Mouse (Mus musculus): ENCODE measurements at regions not wholly inside any gene's neighbourhood (a gene's known extent, or its start where the extent isn't known, plus 50 kb on each side); places are given as distances from the start of the nearest gene placed in this dataset.

DNA sequence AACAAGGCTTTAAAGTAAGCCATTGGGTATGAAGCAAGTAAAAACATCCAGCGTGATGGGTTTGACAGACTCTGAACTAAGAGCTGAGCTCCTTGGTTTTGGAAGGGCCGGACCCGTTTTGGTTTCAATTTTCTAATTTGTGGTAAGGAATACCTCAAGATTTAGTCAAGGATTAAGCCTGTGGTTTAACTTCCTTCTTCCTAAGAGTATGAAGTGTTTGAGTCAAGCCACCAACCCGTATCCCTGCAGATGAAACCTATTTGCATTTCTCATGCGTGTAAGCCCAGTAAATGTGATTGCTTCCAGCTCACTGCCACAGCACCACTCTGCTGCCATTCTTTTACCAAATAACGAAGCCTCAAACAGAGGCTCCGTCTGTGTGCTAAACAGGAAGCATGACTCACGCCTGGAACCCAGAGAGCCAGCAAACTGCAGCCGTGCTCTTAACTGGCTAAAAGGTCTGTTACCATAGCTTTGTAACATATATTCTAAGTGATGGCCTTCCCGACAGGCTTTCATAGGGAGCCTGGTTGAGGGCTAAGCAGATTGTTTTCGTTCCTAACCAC, 149.7 kb downstream of the Etv1 start:
- Histone ChIP-seq H3K4me3 (ENCODE audit: control insufficient read depth, low read depth, low read length) (no peak overlapping the region), H3K27ac (ENCODE audit: control insufficient read depth, insufficient read depth, low read depth, low read length) (no peak overlapping the region)
- TF ChIP-seq POLR2A (IDR thresholded peaks at IDR 0.05; ENCODE audit: control insufficient read depth, low read depth, low read length) (no peak), CTCF (IDR thresholded peaks at IDR 0.05; ENCODE audit: control insufficient read depth, insufficient read depth, insufficient replicate concordance, low read depth, low read length) (no peak)

DNA sequence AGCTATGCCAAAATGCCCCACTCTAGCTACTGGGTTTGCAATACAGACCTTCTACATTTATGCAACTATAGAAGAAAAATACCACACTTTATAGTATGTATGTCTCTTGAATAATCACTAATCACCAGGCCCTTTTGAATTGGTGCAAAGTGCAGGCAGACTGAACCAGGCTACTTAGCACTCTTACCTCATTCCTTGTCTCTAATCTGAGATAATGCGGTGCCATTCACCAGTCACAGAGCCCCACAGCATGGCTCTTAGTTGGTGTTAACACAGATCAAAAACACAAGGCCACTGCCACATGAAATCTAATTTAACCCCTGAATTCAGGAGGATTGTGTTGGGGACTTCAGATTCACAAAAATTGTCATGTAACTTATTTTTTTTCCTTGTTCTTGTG, 150.5 kb downstream of the Etv1 start:
- H3K4me1 ChIP-seq (ENCODE audit: control insufficient read depth, insufficient read depth, low read length), result no peaks in the 10 kb centered on the region
- H3K27me3 ChIP-seq (ENCODE audit: control insufficient read depth, insufficient read depth, low read length), result no peaks in the 10 kb centered on the region
- TF ChIP-seq POLR2A (IDR thresholded peaks at IDR 0.05; ENCODE audit: control insufficient read depth, low read depth, low read length) (no peak), CTCF (IDR thresholded peaks at IDR 0.05; ENCODE audit: control insufficient read depth, insufficient read depth, insufficient replicate concordance, low read depth, low read length) (no peak)
- H3K4me3 ChIP-seq (ENCODE audit: control insufficient read depth, low read depth, low read length), result no peak overlapping the region
- H3K36me3 ChIP-seq (ENCODE audit: control insufficient read depth, insufficient read depth, low read length), result no peaks in the 10 kb centered on the region
- H3K27ac ChIP-seq (ENCODE audit: control insufficient read depth, insufficient read depth, low read depth, low read length), result no peak overlapping the region

More for the DNA sequence above, 149.7 kb downstream of the Etv1 start:
- no peaks in the 10 kb centered on the region for H3K36me3 ChIP-seq (ENCODE audit: control insufficient read depth, insufficient read depth, low read length)
- H3K27me3 ChIP-seq (ENCODE audit: control insufficient read depth, insufficient read depth, low read length), result no peaks in the 10 kb centered on the region
- H3K4me1 ChIP-seq (ENCODE audit: control insufficient read depth, insufficient read depth, low read length), result no peaks in the 10 kb centered on the region

DNA sequence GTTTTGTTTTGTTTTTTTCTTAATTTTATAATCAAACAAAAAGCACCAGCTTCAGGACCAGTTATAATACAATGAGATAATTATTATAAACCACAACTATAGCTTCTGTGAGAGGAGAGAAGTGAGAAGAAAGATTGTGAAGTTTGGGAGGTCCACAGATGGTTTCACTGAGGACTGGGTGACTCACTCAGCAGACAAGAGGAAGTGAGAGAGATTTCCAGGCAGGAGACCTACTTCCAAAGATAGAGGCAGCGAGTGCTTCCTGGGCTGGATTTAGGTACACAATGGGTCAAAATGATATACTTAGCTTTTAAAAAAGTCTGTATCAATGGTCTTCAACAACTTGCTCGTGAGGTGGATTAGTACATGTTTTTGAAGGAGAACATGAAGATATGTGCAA, 152.6 kb downstream of the Etv1 start:
- TF ChIP-seq POLR2A (IDR thresholded peaks at IDR 0.05; ENCODE audit: control insufficient read depth, low read depth, low read length), result no peak
- TF ChIP-seq CTCF (IDR thresholded peaks at IDR 0.05; ENCODE audit: control insufficient read depth, insufficient read depth, insufficient replicate concordance, low read depth, low read length), result no peak
- H3K4me3 ChIP-seq (ENCODE audit: control insufficient read depth, low read depth, low read length), result no peak overlapping the region
- no peaks in the 10 kb centered on the region for H3K4me1 ChIP-seq (ENCODE audit: control insufficient read depth, insufficient read depth, low read length)
- H3K36me3 ChIP-seq (ENCODE audit: control insufficient read depth, insufficient read depth, low read length), result no peaks in the 10 kb centered on the region
- no peak overlapping the region for H3K27ac ChIP-seq (ENCODE audit: control insufficient read depth, insufficient read depth, low read depth, low read length)
- no peaks in the 10 kb centered on the region for H3K27me3 ChIP-seq (ENCODE audit: control insufficient read depth, insufficient read depth, low read length)

DNA sequence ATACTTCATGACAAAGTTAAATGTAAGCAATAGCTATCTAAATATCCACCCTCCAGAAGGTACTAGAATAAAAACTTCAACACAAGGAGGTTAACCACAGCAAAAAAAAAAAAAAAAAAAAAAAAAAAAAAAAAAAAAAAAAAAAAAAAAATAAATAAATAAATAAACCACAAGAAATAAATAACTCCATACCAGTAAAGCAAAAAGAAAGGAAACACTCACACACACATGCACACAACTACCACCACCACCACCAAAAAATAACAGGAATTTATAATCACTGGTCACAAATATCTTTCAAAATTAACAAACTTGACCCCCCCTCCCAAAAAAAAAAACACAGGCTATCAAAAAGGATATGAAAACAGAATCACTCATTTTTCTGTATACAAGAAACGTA, 180.4 kb downstream of the Etv1 start:
- H3K4me3 ChIP-seq (ENCODE audit: control insufficient read depth, low read depth, low read length), result no peak overlapping the region
- H3K27ac ChIP-seq (ENCODE audit: control insufficient read depth, insufficient read depth, low read depth, low read length), result no peak overlapping the region
- no peaks in the 10 kb centered on the region for H3K4me1 ChIP-seq (ENCODE audit: control insufficient read depth, insufficient read depth, low read length)
- TF ChIP-seq POLR2A (IDR thresholded peaks at IDR 0.05; ENCODE audit: control insufficient read depth, low read depth, low read length) (no peak), CTCF (IDR thresholded peaks at IDR 0.05; ENCODE audit: control insufficient read depth, insufficient read depth, insufficient replicate concordance, low read depth, low read length) (no peak)
- H3K36me3 ChIP-seq (ENCODE audit: control insufficient read depth, insufficient read depth, low read length), result no peaks in the 10 kb centered on the region
- H3K27me3 ChIP-seq (ENCODE audit: control insufficient read depth, insufficient read depth, low read length), result no peaks in the 10 kb centered on the region

DNA sequence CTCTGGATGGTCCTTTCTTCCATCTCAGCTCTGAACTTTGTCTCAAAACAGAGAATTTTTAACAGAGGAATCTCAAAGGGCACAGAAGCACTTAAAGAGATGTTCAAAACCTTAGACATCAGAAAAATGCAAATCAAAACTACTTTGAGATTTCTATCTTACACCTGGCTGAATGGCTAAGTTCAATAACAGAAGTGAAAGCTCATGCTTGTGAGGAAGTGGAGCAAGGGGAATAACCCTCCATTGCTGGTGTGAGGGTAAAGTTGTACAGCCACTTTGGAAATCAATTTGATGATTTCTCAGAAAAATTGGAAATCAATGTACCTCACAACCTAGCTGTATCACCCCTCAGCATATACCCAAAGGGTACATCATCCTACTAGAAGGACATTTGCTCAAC, 183.1 kb downstream of the Etv1 start:
- no peaks in the 10 kb centered on the region for H3K4me1 ChIP-seq (ENCODE audit: control insufficient read depth, insufficient read depth, low read length)
- TF ChIP-seq POLR2A (IDR thresholded peaks at IDR 0.05; ENCODE audit: control insufficient read depth, low read depth, low read length) (no peak), CTCF (IDR thresholded peaks at IDR 0.05; ENCODE audit: control insufficient read depth, insufficient read depth, insufficient replicate concordance, low read depth, low read length) (no peak)

DNA sequence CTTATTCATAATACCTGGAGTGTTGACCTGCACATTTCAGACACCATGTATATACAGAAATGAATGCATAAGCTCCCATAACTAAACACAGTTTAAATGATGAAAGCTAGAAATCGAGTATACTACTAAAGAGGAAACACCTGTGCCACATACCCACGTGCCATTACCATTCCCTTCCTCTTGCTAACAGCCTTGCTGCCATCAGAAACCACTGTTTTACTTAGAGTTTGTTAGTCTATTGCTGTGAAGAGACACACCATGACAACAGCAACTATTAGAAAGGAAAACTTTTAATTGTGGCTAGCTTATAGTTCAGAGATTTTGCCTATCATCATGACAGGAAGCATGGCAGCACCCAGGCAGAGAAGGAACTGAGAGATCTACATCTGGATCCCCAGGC, 191.2 kb downstream of the Etv1 start:
- Histone ChIP-seq H3K4me1 (ENCODE audit: control insufficient read depth, insufficient read depth, low read length) (no peaks in the 10 kb centered on the region), H3K4me3 (ENCODE audit: control insufficient read depth, low read depth, low read length) (no peak overlapping the region), H3K36me3 (ENCODE audit: control insufficient read depth, insufficient read depth, low read length) (no peaks in the 10 kb centered on the region), H3K27me3 (ENCODE audit: control insufficient read depth, insufficient read depth, low read length) (no peaks in the 10 kb centered on the region), H3K27ac (ENCODE audit: control insufficient read depth, insufficient read depth, low read depth, low read length) (no peak overlapping the region)
- TF ChIP-seq POLR2A (IDR thresholded peaks at IDR 0.05; ENCODE audit: control insufficient read depth, low read depth, low read length), result no peak
- no peak for TF ChIP-seq CTCF (IDR thresholded peaks at IDR 0.05; ENCODE audit: control insufficient read depth, insufficient read depth, insufficient replicate concordance, low read depth, low read length)

More for the DNA sequence above, 183.1 kb downstream of the Etv1 start:
- Histone ChIP-seq H3K36me3 (ENCODE audit: control insufficient read depth, insufficient read depth, low read length) (no peaks in the 10 kb centered on the region), H3K27me3 (ENCODE audit: control insufficient read depth, insufficient read depth, low read length) (no peaks in the 10 kb centered on the region), H3K27ac (ENCODE audit: control insufficient read depth, insufficient read depth, low read depth, low read length) (no peak overlapping the region), H3K4me3 (ENCODE audit: control insufficient read depth, low read depth, low read length) (no peak overlapping the region)

DNA sequence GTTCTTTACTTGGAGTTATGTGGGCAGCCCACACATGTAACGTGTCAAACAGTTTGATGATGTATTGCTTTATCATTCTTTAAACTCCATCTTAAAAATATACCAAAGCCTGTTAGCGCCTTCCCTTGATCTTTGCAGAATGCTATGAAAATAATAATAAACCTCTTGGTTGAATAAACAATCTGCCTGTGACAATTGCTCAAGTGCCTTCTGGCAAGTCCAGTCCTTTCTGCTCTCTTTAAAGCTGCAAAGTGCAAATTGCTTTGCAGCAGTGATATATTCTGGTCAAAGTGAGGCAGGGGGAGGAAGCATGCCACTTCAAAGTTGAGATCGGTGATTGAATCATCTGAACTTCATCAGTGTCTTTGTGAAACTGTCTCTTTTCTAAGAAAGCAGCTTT, 193.0 kb downstream of the Etv1 start:
- H3K27me3 ChIP-seq (ENCODE audit: control insufficient read depth, insufficient read depth, low read length), result no peaks in the 10 kb centered on the region
- no peak overlapping the region for H3K4me3 ChIP-seq (ENCODE audit: control insufficient read depth, low read depth, low read length)
- H3K4me1 ChIP-seq (ENCODE audit: control insufficient read depth, insufficient read depth, low read length), result no peaks in the 10 kb centered on the region
- H3K27ac ChIP-seq (ENCODE audit: control insufficient read depth, insufficient read depth, low read depth, low read length), result no peak overlapping the region
- H3K36me3 ChIP-seq (ENCODE audit: control insufficient read depth, insufficient read depth, low read length), result no peaks in the 10 kb centered on the region
- no peak for TF ChIP-seq POLR2A (IDR thresholded peaks at IDR 0.05; ENCODE audit: control insufficient read depth, low read depth, low read length)
- TF ChIP-seq CTCF (IDR thresholded peaks at IDR 0.05; ENCODE audit: control insufficient read depth, insufficient read depth, insufficient replicate concordance, low read depth, low read length), result no peak

DNA sequence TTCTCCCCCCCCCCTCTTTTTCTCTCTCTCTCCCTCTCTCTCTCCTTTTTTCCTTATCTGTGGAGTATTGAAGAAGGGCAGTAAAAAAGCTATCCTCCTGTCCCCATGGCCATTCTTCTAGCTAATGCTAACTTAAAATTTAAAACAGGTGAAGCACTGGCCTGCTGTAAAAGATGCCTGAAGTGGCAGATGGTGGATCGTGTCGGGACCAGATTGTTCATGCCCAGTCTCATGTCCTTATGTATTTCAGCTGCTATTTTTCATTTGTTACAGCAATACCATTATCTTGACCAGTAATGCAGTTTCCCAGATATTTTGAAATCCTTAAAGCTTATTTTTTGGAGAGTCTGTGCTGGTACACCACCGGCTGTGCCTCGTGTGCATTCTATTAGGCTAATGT, 196.3 kb downstream of the Etv1 start:
- no peak overlapping the region for H3K27ac ChIP-seq (ENCODE audit: control insufficient read depth, insufficient read depth, low read depth, low read length)
- TF ChIP-seq CTCF (IDR thresholded peaks at IDR 0.05; ENCODE audit: control insufficient read depth, insufficient read depth, insufficient replicate concordance, low read depth, low read length), result no peak
- TF ChIP-seq POLR2A (IDR thresholded peaks at IDR 0.05; ENCODE audit: control insufficient read depth, low read depth, low read length), result no peak
- H3K27me3 ChIP-seq (ENCODE audit: control insufficient read depth, insufficient read depth, low read length), result no peaks in the 10 kb centered on the region
- no peaks in the 10 kb centered on the region for H3K36me3 ChIP-seq (ENCODE audit: control insufficient read depth, insufficient read depth, low read length)
- no peaks in the 10 kb centered on the region for H3K4me1 ChIP-seq (ENCODE audit: control insufficient read depth, insufficient read depth, low read length)
- no peak overlapping the region for H3K4me3 ChIP-seq (ENCODE audit: control insufficient read depth, low read depth, low read length)
